Mouse (Mus musculus) cerebral cortex, adult 2 months (tissue): Measurements from ENCODE around the gene Sycp1.

Source experiments
- WGBS: fragments of 180-500 bp; shearing (Covaris S2); methylation state at CpG from one replicate; pipeline ENCODE4 v1.1.7; 2018; 5-methylcytosine and 5-hydroxymethylcytosine counted together

Sycp1 gene

GRCm38 (mm10) chr3:102935451-102936354, at the start of gene Sycp1:
Gene Sycp1, minus strand, starts transcription at chr3:102936100.
- WGBS, result 95% methylated on average over 78 of the region's 78 CpGs

DNA sequence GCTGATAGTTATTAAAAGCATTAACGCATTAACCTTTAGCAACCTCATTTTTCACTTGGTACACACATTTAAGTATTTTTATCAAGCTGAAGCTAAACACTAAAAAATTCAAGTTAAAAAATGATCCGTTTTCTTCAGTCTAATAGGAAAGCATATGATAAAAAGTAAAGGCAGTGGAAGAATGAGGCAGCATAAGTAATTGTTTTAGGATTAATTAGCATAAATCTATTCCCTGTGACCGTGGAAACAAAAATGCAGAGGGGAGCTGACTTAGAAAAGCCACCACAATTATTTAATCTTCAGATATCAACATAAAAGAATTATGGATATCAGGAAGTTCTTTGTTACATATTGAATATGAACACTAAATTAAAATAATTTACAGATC, 44.4 kb upstream of the Sycp1 start:
- WGBS, result 32% methylated on average over 3 of the region's 3 CpGs

GRCm38 (mm10) chr3:102979550-102980348, 43.8 kb upstream of the Sycp1 start:
- WGBS, result 24% methylated on average over 10 of the region's 10 CpGs

DNA sequence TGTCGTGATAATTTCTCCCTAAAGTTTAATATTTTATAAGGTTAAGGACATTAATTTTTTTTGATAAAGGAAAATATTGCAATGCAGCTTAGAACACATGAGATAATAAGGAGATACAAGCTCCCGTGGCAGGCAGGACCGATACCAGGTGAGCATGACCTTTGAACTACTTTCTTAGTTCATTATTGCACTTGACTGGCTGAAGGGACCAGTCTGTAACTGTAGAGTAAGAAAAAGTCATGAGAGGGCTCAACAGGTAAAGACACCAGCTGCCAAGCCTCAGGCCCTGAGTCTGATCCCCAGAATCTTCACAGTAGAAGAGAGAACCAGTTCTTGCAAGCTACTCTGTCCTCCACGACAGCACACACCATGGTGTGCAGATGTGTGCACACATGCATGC, 41.0 kb upstream of the Sycp1 start:
- WGBS, result 89% methylated on average over 4 of the region's 4 CpGs

DNA sequence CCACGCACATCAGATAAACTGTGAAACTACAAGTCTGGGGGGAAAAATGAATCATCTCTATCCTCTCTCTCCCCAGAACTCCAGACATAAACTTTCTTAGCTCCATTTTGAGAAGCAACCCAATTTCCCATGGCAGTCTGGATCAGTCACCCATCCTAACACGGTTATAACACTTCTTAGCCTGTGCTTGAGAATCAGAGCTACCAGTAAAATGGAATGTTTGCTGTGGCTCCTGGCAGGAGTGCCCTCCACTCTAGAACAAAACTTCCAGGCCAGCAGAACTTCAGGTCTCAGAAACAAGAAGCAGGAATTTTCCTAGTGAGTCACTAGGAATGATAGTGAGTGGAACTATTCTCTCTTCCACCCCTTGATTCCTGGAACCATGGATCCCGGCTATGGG, 34.6 kb upstream of the Sycp1 start:
- 67% methylated on average over 3 of the region's 3 CpGs for WGBS

DNA sequence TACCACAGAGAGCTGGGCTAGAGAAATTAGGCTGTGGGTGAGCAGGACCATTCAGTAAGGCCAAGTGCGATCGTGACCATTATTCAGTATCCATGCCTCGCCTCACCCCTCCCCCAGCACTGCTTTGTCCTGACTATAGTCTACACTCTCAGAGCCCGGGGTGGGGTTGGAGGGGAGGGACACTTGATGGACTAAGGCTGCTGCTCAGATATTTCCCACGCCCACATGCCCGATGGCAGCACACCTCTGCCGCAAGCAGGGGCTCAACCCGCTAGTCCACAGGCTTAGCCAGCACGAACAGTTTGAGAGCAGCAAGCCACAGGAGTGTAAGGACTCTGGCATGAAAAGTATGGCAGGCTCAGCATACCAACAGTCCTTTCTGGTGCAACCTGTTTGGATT, 34.2 kb upstream of the Sycp1 start:
- WGBS, result 62% methylated on average over 9 of the region's 9 CpGs

DNA sequence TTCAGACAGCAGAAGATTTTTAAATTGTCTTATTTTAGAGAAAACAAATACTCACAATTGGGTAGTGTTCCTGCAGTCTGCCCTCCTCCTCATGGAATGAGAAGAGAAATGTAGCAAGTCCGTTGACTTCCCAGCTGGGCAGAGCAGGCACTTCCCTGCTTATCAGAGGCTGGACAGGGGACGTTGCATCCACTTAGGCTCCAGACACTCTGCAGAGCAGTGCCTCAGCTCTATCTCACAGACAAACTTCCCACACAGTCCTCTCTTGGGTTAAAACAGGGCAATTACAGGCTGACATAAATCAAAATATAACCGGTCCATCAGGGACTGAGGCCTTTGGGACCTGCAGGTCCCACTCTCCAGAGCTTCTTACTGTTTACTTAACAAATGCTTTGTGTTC, 28.1 kb upstream of the Sycp1 start, which contains the start of gene Nr1h5:
Gene Nr1h5 (minus strand): TSS at position 101 of the 400 bp plus-strand sequence.
- 77% methylated on average over 3 of the region's 3 CpGs for WGBS

DNA sequence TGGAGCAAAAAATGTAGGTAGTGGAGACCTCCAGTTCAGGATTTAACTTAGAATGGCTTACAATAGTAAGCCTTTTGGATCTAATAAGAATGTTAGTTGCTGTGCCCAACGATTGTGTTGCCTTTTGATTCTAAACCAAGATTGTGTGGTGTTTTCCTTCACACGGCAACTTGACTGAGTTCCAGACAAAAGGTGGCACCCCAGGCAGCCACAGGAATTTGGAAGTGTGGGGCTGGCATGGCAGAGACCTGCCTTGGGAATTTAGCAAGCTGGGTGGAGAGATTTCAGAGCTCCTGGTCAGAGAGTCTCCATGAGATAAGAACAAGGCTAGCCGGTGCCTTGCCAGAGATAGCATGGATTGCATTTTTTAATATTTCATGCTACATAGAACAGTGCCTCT, 19.7 kb upstream of the Sycp1 start:
- 71% methylated on average over 3 of the region's 3 CpGs for WGBS

- WGBS, result 87% methylated on average over 3 of the region's 3 CpGs
Observed at GRCm38 (mm10) chr3:102955143-102955542, 19.2 kb upstream of the Sycp1 start.

GRCm38 (mm10) chr3:102954476-102954875, 18.6 kb upstream of the Sycp1 start:
- WGBS, result 95% methylated on average over 12 of the region's 12 CpGs

GRCm38 (mm10) chr3:102946861-102947260, 11.0 kb upstream of the Sycp1 start:
- 59% methylated on average over 5 of the region's 5 CpGs for WGBS

- WGBS, result 85% methylated on average over 3 of the region's 3 CpGs
Observed at GRCm38 (mm10) chr3:102946312-102946711, 10.4 kb upstream of the Sycp1 start.

DNA sequence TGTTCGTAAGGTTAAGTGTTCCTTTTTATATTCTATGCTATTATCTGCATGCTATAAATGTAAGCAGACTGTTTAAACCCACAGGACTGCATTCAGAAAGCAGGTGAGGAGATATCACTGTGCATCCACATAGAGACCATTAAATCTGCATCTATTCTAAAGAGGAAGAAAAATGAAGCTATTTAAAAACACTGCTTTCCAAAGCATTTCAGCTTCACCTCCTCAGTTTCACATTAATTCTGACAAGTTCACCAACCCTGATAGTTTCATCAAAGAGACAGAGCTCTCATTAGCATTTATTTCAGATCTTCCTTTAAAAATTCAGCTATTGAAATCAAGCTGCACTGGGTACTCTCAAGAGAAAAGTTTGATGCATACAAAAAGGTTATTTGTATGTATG, 2.2 kb upstream of the Sycp1 start:
- whole genome bisulfite sequencing, result 93% methylated on average over 1 of the region's 1 CpGs

GRCm38 (mm10) chr3:102899136-102899535, 36.8 kb downstream of the Sycp1 start:
- 98% methylated on average over 1 of the region's 1 CpGs for WGBS

GRCm38 (mm10) chr3:102880529-102880928, 55.4 kb downstream of the Sycp1 start:
- WGBS, result 81% methylated on average over 4 of the region's 4 CpGs

- WGBS, result 37% methylated on average over 1 of the region's 1 CpGs
Observed at GRCm38 (mm10) chr3:102842386-102842785, 93.5 kb downstream of the Sycp1 start.

- WGBS, result 8% methylated on average over 3 of the region's 3 CpGs
Observed at GRCm38 (mm10) chr3:102803937-102804336, 132.0 kb downstream of the Sycp1 start.

DNA sequence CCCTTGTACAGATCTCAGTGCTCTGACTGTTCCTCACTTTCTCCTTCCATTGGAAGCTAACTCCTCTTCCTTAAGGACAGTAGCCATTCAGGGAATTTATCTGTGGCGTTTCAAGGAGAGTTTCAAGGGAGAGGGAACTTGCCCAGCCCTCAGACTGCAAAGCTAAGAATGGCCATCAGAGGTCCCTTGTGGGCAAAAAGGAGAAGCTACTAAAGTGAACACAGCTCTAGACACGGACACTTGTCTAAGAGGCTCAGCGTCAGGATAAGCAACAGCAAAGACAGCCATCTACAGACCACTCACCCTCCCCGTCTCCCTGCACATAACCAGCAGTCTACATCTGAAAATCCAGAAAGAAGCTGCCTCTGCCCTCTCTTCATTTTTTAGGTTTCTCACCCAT, 148.5 kb downstream of the Sycp1 start:
- WGBS, result 49% methylated on average over 4 of the region's 4 CpGs

DNA sequence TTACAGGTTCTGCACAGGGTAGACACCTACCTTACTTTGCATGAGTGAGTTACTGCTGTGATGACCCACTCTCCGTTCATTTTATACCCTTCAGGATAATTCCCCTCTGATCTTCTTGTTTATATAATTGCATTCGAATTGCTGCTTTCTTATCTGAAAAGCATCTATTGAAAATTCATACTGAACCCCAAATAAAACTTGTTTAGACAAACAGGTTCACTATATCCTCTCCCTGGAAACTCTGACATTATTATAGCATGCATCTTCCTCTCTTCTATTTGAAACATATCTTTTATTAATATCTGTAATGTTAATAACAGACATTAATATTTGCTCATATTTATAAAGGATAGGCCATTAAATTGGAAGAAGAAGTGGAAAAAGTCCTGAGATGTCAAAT, 153.3 kb downstream of the Sycp1 start, which contains the start of gene Tshb:
Gene Tshb (minus strand): TSS at position 101 of the 400 bp plus-strand sequence.
- WGBS, result 76% methylated on average over 2 of the region's 2 CpGs

DNA sequence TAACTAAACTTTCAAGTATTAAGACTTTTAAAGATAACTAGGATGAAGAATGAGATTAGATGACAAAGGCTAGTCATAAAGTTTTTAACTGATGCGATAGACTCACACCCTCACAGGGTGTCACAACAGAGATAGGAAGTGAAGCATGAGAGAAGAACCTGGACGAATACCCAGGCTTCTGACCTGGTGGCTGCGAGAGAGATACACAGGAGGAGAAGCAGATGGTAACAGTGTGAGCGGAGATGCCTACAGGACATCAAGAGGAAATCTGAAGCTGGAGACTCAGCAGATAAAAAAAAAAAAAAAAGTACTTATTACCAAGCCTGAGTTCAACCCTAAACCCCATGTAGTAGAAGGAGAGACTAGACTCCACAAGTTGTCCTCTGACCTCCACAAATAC, 162.9 kb downstream of the Sycp1 start:
- 91% methylated on average over 4 of the region's 4 CpGs for WGBS
